ENCODE assay signal across 26 mouse cellular contexts in the genomic region with DNA sequence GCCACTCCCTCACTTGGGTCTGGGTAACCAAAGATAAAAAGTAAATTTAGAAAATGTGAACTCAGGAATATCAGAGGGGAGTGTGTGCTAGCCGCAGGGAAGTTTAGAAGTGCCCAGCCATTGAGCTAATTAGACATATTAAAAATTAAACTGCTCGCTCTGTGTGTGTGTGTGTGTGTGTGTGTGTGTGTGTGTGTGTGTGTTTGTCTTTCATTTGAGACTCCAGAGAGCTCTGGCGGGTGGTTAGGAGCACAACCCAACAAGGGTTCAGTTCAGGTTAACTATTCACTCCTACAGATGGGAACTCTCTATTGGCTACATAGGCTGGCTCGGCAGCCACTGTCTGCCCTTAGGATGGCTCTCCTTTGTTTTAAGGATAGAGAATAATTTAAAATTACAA.
DNase-seq lines count a peak whose midpoint lies in the region; ATAC-seq and TF ChIP-seq lines count a peak whose summit lies in the region.
"Had no signal": no experiment of that assay in that cellular context is flagged by ENCODE, and none has a peak within 500 bp of the region (broad histone marks: within the 10 kb centered on the region; RNA-seq: fewer than 3 reads in every experiment).

No protein-coding gene starts in this region.

- H3K9ac ChIP-seq in kidney, embryonic 15.5 days, result no peak overlapping the region
- no peak overlapping the region for H3K9ac ChIP-seq in kidney, embryonic 16.5 days (replicated peaks; ENCODE audit: low read length)
- H3K9ac ChIP-seq: embryonic facial prominence, embryonic 13.5 days; forebrain, embryonic 12.5 days; forebrain, embryonic 15.5 days; heart, embryonic 13.5 days; hindbrain, embryonic 12.5 days; hindbrain, embryonic 15.5 days had no signal

- no peak overlapping the region for H3K4me3 ChIP-seq in kidney, adult 2 months (ENCODE audit: insufficient read depth, low read depth, low read length)
- no peak overlapping the region for H3K4me3 ChIP-seq in kidney, embryonic 15.5 days (replicated peaks)
- no peak overlapping the region for H3K4me3 ChIP-seq in kidney, embryonic 16.5 days (ENCODE audit: low read length)
- H3K4me3 ChIP-seq: embryonic facial prominence, embryonic 10.5 days; embryonic facial prominence, embryonic 13.5 days; erythroblast, embryonic 14.5 days; forebrain, embryonic 12.5 days; forebrain, embryonic 15.5 days; heart, adult 2 months; heart, embryonic 10.5 days; heart, embryonic 13.5 days; hindbrain, embryonic 12.5 days; hindbrain, embryonic 15.5 days had no signal

- WGBS in kidney, adult 2 months, result 30% methylated on average over 4 of the region's 4 CpGs
- WGBS in kidney, embryonic 15.5 days, result 77% methylated on average over 4 of the region's 4 CpGs
- 73% methylated on average over 4 of the region's 4 CpGs for WGBS in kidney, embryonic 16.5 days

- no peak for TF ChIP-seq CTCF in kidney, adult 2 months (conservative IDR thresholded peaks at IDR 0.05; ENCODE audit: insufficient read depth, insufficient read length, low read depth, low read length)

- TF ChIP-seq POLR2A in kidney, adult 2 months (IDR thresholded peaks at IDR 0.05; ENCODE audit: low read depth, low read length), result no peak

- H3K27ac ChIP-seq in kidney, adult 2 months (ENCODE audit: insufficient read depth, low read depth, low read length), result no peak overlapping the region
- no peak overlapping the region for H3K27ac ChIP-seq in kidney, embryonic 15.5 days
- no peak overlapping the region for H3K27ac ChIP-seq in kidney, embryonic 16.5 days (ENCODE audit: low read length)
- H3K27ac ChIP-seq: embryonic facial prominence, embryonic 10.5 days; embryonic facial prominence, embryonic 13.5 days; forebrain, embryonic 12.5 days; forebrain, embryonic 15.5 days; heart, adult 2 months; heart, embryonic 10.5 days; heart, embryonic 13.5 days; hindbrain, embryonic 12.5 days; hindbrain, embryonic 15.5 days had no signal

- peak; percentile 68 for DNase-seq in kidney, adult 2 months
- DNase-seq in kidney, postnatal 10 days, result no peak
- peak; percentile 23 to 50 for DNase-seq in kidney, postnatal 36 days
- DNase-seq in ovary, postnatal 14 days (ENCODE audit: low spot score), result no peak
- DNase-seq: adrenal gland, adult 2 months; adrenal gland, postnatal 14 days; cerebellum, adult 11 months; cerebellum, adult 2 months; cerebellum, adult 9-11 months; cerebellum, postnatal 36 days; embryo, embryonic 11 days; gastrocnemius, postnatal 25 days; heart, adult 2 months; heart, postnatal 14 days had no signal

- H3K9me3 ChIP-seq in kidney, embryonic 15.5 days (replicated peaks), result no peaks in the 10 kb centered on the region
- H3K9me3 ChIP-seq in kidney, embryonic 16.5 days (ENCODE audit: low read length), result no peaks in the 10 kb centered on the region
- H3K9me3 ChIP-seq: embryonic facial prominence, embryonic 10.5 days; embryonic facial prominence, embryonic 13.5 days; forebrain, embryonic 12.5 days; forebrain, embryonic 15.5 days; heart, embryonic 10.5 days; heart, embryonic 13.5 days; hindbrain, embryonic 12.5 days; hindbrain, embryonic 15.5 days had no signal

- H3K4me1 ChIP-seq in kidney, adult 2 months (ENCODE audit: control insufficient read depth, insufficient read depth, low read length), result no peaks in the 10 kb centered on the region
- H3K4me1 ChIP-seq in kidney, embryonic 15.5 days, result no peaks in the 10 kb centered on the region
- no peaks in the 10 kb centered on the region for H3K4me1 ChIP-seq in kidney, embryonic 16.5 days (ENCODE audit: insufficient read depth, low read length)
- H3K4me1 ChIP-seq: embryonic facial prominence, embryonic 10.5 days; embryonic facial prominence, embryonic 13.5 days; forebrain, embryonic 12.5 days; forebrain, embryonic 15.5 days; heart, embryonic 10.5 days; heart, embryonic 13.5 days; hindbrain, embryonic 12.5 days had no signal

- no peak for ATAC-seq in kidney, embryonic 15.5 days (replicated peaks; ENCODE audit: low FRiP score)
- 0 out of 2 replicates have a peak, but pooled peaks have one; percentile 31 for ATAC-seq in kidney, embryonic 16.5 days (ENCODE audit: low FRiP score, low TSS enrichment)
- ATAC-seq: CD4-positive, CD25-positive, alpha-beta regulatory T cell, adult 4 months; forebrain, embryonic 15.5 days had no signal

- no peaks in the 10 kb centered on the region for H3K36me3 ChIP-seq in kidney, adult 2 months (ENCODE audit: control insufficient read depth, insufficient read depth, low read length)
- H3K36me3 ChIP-seq in kidney, embryonic 15.5 days, result no peaks in the 10 kb centered on the region
- no peaks in the 10 kb centered on the region for H3K36me3 ChIP-seq in kidney, embryonic 16.5 days (ENCODE audit: insufficient read depth, low read length)
- H3K36me3 ChIP-seq: embryonic facial prominence, embryonic 10.5 days; embryonic facial prominence, embryonic 13.5 days; forebrain, embryonic 12.5 days; forebrain, embryonic 15.5 days; heart, embryonic 10.5 days; heart, embryonic 13.5 days; hindbrain, embryonic 12.5 days; hindbrain, embryonic 15.5 days had no signal

- no peak overlapping the region for H3K4me2 ChIP-seq in kidney, embryonic 15.5 days
- no peak overlapping the region for H3K4me2 ChIP-seq in kidney, embryonic 16.5 days (replicated peaks; ENCODE audit: low read depth, low read length)
- H3K4me2 ChIP-seq: embryonic facial prominence, embryonic 13.5 days; forebrain, embryonic 12.5 days; forebrain, embryonic 15.5 days; heart, embryonic 13.5 days; hindbrain, embryonic 12.5 days; hindbrain, embryonic 15.5 days had no signal

- H3K27me3 ChIP-seq in kidney, adult 2 months (replicated peaks; ENCODE audit: control insufficient read depth, insufficient read depth, low read length), result no peaks in the 10 kb centered on the region
- H3K27me3 ChIP-seq in kidney, embryonic 15.5 days, result no peaks in the 10 kb centered on the region
- H3K27me3 ChIP-seq in kidney, embryonic 16.5 days (ENCODE audit: insufficient read depth, low read length), result no peaks in the 10 kb centered on the region
- H3K27me3 ChIP-seq: embryonic facial prominence, embryonic 13.5 days; forebrain, embryonic 12.5 days; forebrain, embryonic 15.5 days; heart, embryonic 13.5 days; hindbrain, embryonic 12.5 days; hindbrain, embryonic 15.5 days had no signal

Comparison
In these comparisons a context has a peak if more than half of its experiments do, and no peak if none do; other contexts are left out.
1. DNase-seq: peak in kidney, adult 2 months (single experiment) and kidney, postnatal 36 days (2 of 2); none in kidney, postnatal 10 days (single experiment) and ovary, postnatal 14 days (single experiment).